Mouse (Mus musculus) lung, embryonic 14.5 days (tissue): Measurements from ENCODE around the gene Slc5a8. TPM values are rescaled to one million over a fixed set of nuclear protein-coding genes. Genes with fewer than 3 reads are reported as not detected.

Source experiments
- ATAC-seq: fragments of 200-750 bp; cut with Nextera tagmentation; 2 replicates; pipeline ENCODE4 v1.8.0; 2017; ENCODE audit warnings: mild to moderate bottlenecking, moderate TSS enrichment, moderate library complexity; ENCODE audit not compliant: insufficient read depth
- DNase-seq: peaks from one replicate; pipeline ENCODE4 v3.0.0-alpha.2; 2015
- H3K27ac ChIP-seq: fragments of 300-500 bp; sonication (generic); 2 replicates; pipeline ENCODE4 v1.5.1; 2014; ENCODE audit warnings: low read depth, mild to moderate bottlenecking, moderate library complexity
- H3K27me3 ChIP-seq: fragments of 300-500 bp; sonication (generic); 2 replicates; pipeline ENCODE4 v1.6.1; 2014; ENCODE audit warnings: low read length, control low read depth; ENCODE audit not compliant: insufficient read depth
- H3K36me3 ChIP-seq: fragments of 300-500 bp; sonication (generic); 2 replicates; pipeline ENCODE4 v1.6.1; 2014; ENCODE audit warnings: control low read depth; ENCODE audit not compliant: insufficient read depth
- H3K4me1 ChIP-seq: fragments of 300-500 bp; sonication (generic); 2 replicates; pipeline ENCODE4 v1.6.1; 2014; ENCODE audit warnings: antibody characterized with exemption, control low read depth; ENCODE audit not compliant: insufficient read depth
- H3K4me2 ChIP-seq: fragments of 300-500 bp; sonication (generic); 2 replicates; pipeline ENCODE4 v1.6.1; 2014; ENCODE audit warnings: mild to moderate bottlenecking
- H3K4me3 ChIP-seq: fragments of 300-500 bp; sonication (generic); 2 replicates; pipeline ENCODE4 v1.5.1; 2014; ENCODE audit warnings: low read depth, low read length
- H3K9ac ChIP-seq: fragments of 300-500 bp; sonication (generic); 2 replicates; pipeline ENCODE4 v1.6.1; 2014
- H3K9me3 ChIP-seq: fragments of 300-500 bp; sonication (generic); 2 replicates; pipeline ENCODE4 v1.6.1; 2016; ENCODE audit warnings: low read depth, low read length, control low read depth
- CTCF ChIP-seq: IDR thresholded peaks from 2 replicates; pipeline ENCODE4 v1.5.1; 2016; ENCODE audit warnings: antibody characterized with exemption, low read depth
- WGBS: fragments of 180-500 bp; shearing (Covaris S2); extraction: QIAGEN DNeasy Blood & Tissue Kit; methylation state at CpG from one replicate; pipeline ENCODE4 v1.1.7; 2014; 5-methylcytosine and 5-hydroxymethylcytosine counted together
- polyA plus RNA-seq: library from polyadenylated mRNA; unstranded; fragments of >200 nt; fragmentation: Nextera tagmentation; extraction: Ambion mirVana; gene quantifications from 2 replicates; pipeline ENCODE4 v1.2.1, GENCODE M21; 2014

Slc5a8 gene
- polyA plus RNA-seq, 1 experiment from 2014 or later: 0.07 TPM

DNA sequence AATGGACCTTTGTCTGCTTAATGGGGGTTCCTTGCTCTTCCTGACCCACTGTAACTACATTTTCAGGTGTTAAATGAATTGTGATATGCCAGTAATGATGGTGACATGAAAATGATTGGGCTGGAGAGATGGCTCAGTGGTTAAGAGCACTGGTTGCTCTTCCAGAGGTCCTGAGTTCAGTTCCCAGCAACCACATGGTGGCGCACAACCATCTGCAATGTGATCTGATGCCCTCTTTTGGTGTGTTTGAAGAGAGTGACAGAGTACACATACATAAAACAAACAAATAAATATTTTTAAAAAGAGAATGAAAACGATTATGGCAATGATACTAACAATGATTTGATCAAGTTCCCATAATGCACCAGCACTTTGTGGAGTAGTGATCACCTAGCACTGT is 19.8 kb upstream of the Slc5a8 start:
- Histone ChIP-seq H3K27ac (no peak overlapping the region), H3K27me3 (no peaks in the 10 kb centered on the region), H3K4me2 (no peak overlapping the region), H3K9me3 (no peaks in the 10 kb centered on the region), H3K4me1 (no peaks in the 10 kb centered on the region), H3K4me3 (no peak overlapping the region), H3K9ac (no peak overlapping the region), H3K36me3 (no peaks in the 10 kb centered on the region)
- DNase-seq (no peak), ATAC-seq (no peak)
- WGBS: 66% methylated on average over 2 of the region's 2 CpGs
- no peak for TF ChIP-seq CTCF

DNA sequence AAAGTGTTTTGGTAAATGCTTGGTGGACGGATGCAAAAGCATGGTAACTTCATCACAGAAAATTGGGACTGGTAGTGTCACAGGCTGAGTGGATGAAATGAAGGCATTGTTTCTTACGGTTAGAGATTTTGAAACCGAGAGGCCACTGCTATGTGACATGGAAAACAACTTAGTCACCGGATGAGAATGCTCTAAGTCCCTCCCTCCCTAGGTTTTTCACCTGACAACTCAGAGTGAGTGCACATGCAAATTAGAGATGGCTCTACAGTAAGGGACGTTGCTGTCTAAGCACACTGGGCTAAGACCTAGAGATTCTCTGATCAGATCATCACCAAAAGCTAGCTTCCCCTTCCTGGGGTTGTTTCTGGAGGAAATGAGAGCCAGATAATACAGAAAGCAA is 10.9 kb upstream of the Slc5a8 start:
- Histone ChIP-seq H3K9me3 (no peaks in the 10 kb centered on the region), H3K9ac (no peak overlapping the region), H3K4me2 (no peak overlapping the region), H3K4me1 (no peaks in the 10 kb centered on the region), H3K36me3 (no peaks in the 10 kb centered on the region), H3K27ac (no peak overlapping the region), H3K4me3 (no peak overlapping the region), H3K27me3 (no peaks in the 10 kb centered on the region)
- DNase-seq (no peak), ATAC-seq (no peak)
- no peak for TF ChIP-seq CTCF
- 60% methylated on average over 5 of the region's 5 CpGs for WGBS

DNA sequence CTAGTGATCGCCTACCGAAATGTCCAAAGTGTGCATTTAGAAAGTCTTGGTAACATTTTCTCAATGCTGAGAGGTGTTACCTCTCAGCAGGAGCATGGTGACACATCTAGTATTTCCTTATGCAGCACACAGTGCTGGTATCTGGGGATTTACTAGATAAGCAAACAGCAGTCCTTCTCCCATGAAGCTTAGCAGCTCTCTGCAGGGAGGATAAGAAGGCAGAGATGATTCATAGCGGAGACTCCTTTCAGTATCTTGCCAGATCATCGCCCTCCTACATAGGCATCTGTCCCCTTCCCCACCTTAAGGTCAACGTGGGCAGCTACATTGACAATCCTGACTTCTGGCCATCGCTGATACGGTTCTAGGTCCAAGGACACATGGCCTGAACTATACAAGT is 8.4 kb upstream of the Slc5a8 start:
- Histone ChIP-seq H3K27me3 (no peaks in the 10 kb centered on the region), H3K36me3 (no peaks in the 10 kb centered on the region), H3K4me2 (no peak overlapping the region), H3K27ac (no peak overlapping the region), H3K4me3 (no peak overlapping the region), H3K9me3 (no peaks in the 10 kb centered on the region), H3K9ac (no peak overlapping the region), H3K4me1 (no peaks in the 10 kb centered on the region)
- DNase-seq (no peak), ATAC-seq (no peak)
- WGBS: 75% methylated on average over 7 of the region's 7 CpGs
- no peak for TF ChIP-seq CTCF

DNA sequence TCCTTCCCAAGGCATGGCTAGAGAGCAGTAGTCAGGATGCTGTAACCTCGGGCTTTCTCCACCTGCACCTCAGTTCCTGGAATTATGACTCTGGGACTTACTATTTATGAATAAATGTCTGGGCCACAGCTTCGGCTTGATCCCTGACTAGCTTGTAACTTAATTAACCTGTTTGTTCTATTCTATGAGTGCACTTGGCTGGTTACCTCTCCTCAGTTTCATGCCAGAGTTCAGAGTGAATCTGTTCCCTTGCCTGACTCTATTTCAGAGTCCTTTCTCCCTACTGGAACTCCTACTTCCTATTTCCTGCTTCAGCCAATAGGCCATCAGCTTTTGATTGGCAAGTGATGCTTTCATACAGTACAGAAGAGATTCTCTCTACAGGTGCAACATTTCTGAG is 2.1 kb upstream of the Slc5a8 start:
- peaks cover 34% of the 10 kb centered on the region for H3K27me3 ChIP-seq
- H3K36me3 ChIP-seq: no peaks in the 10 kb centered on the region
- WGBS: 84% methylated on average over 2 of the region's 2 CpGs
- H3K4me1 ChIP-seq: no peaks in the 10 kb centered on the region
- DNase-seq (no peak), ATAC-seq (no peak)
- H3K27ac ChIP-seq: no peak overlapping the region
- no peak overlapping the region for H3K4me3 ChIP-seq
- H3K9me3 ChIP-seq: 0 out of 2 replicates have a peak, but pooled peaks cover 4% of the 10 kb centered on the region
- TF ChIP-seq CTCF: no peak
- H3K9ac ChIP-seq: no peak overlapping the region
- no peak overlapping the region for H3K4me2 ChIP-seq

GRCm38 (mm10) chr10:88884836-88885235 is 956 bp upstream of the Slc5a8 start:
- Histone ChIP-seq H3K36me3 (no peaks in the 10 kb centered on the region), H3K9me3 (0 out of 2 replicates have a peak, but pooled peaks cover 4% of the 10 kb centered on the region), H3K4me1 (no peaks in the 10 kb centered on the region), H3K9ac (no peak overlapping the region), H3K4me3 (no peak overlapping the region), H3K27ac (no peak overlapping the region), H3K27me3 (peaks cover 34% of the 10 kb centered on the region), H3K4me2 (no peak overlapping the region)
- WGBS: 66% methylated on average over 6 of the region's 6 CpGs
- TF ChIP-seq CTCF: no peak
- DNase-seq (no peak), ATAC-seq (no peak)

- peak overlapping the region; percentile 19 for H3K4me3 ChIP-seq
- no peaks in the 10 kb centered on the region for H3K36me3 ChIP-seq
- no peak overlapping the region for H3K27ac ChIP-seq
- peaks cover 34% of the 10 kb centered on the region for H3K27me3 ChIP-seq
- ATAC-seq (no peak), DNase-seq (no peak)
- no peaks in the 10 kb centered on the region for H3K4me1 ChIP-seq
- no peak for TF ChIP-seq CTCF
- 0 out of 2 replicates have a peak, but pooled peaks cover 4% of the 10 kb centered on the region for H3K9me3 ChIP-seq
- 2% methylated on average over 32 of the region's 32 CpGs for WGBS
- peak overlapping the region; percentile 49 for H3K4me2 ChIP-seq
- no peak overlapping the region for H3K9ac ChIP-seq
Observed at GRCm38 (mm10) chr10:88886114-88886513, 322 bp downstream of the Slc5a8 start.

DNA sequence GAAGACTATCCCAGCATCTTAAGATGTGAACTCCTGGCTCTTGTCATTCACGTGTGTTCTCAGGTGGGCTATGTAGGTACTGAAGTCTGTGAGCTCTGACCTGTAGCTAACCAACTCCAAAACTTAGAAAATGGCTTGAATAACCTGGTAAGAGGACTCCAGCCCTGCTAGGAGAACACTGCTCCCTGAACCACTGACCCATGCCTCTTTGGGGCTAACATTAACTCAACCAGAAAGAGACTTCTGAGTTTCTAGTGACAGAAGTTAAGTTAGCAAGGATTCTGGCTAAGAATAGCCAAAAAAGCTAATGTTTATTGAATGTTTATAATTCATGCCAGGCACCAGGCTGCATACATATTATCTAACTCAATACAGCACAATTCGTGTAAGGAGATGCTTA is 2.6 kb downstream of the Slc5a8 start:
- no peak overlapping the region for H3K27ac ChIP-seq
- H3K4me2 ChIP-seq: no peak overlapping the region
- H3K36me3 ChIP-seq: no peaks in the 10 kb centered on the region
- H3K4me1 ChIP-seq: no peaks in the 10 kb centered on the region
- ATAC-seq (no peak), DNase-seq (no peak)
- H3K9ac ChIP-seq: no peak overlapping the region
- H3K4me3 ChIP-seq: no peak overlapping the region
- 0 out of 2 replicates have a peak, but pooled peaks cover 4% of the 10 kb centered on the region for H3K9me3 ChIP-seq
- TF ChIP-seq CTCF: no peak
- H3K27me3 ChIP-seq: peaks cover 34% of the 10 kb centered on the region
- 78% methylated on average over 2 of the region's 2 CpGs for WGBS

DNA sequence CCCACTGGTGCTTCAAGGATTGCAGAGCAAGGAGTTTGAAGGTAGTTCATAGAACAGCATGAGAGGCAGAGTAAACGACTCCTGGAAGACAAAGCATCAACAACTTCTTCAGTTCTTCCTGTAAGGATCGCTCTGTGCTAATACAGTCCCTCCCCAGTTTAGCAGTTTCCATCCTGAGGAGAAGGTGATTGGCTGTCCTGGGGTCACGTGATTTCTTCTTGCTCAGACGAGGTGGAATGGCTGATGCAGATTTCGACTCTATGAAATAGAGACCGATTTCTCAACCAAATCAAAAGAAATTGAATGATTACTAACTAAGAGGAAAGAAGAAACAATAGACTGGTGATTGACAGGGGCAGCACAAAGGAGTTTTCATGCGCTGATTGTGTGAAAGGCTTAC is 5.6 kb downstream of the Slc5a8 start:
- Histone ChIP-seq H3K9me3 (no peaks in the 10 kb centered on the region), H3K36me3 (no peaks in the 10 kb centered on the region), H3K27me3 (peaks cover 13% of the 10 kb centered on the region), H3K27ac (no peak overlapping the region), H3K9ac (no peak overlapping the region), H3K4me3 (no peak overlapping the region), H3K4me1 (no peaks in the 10 kb centered on the region), H3K4me2 (no peak overlapping the region)
- 82% methylated on average over 7 of the region's 7 CpGs for WGBS
- no peak for TF ChIP-seq CTCF
- no peak for ATAC-seq
- no peak for DNase-seq
